Mouse (Mus musculus) forebrain, embryonic 11.5 days (tissue): ENCODE data around the gene Gzmm. TPM values are rescaled to one million over a fixed set of nuclear protein-coding genes. Genes with fewer than 3 reads are reported as not detected.

Experiments
- ATAC-seq: fragments of 200-750 bp; cut with Nextera tagmentation; replicated peaks from 2 replicates; pipeline ENCODE4 v1.8.0; 2017; ENCODE audit warnings: moderate TSS enrichment; ENCODE audit not compliant: low FRiP score
- DNase-seq: peaks from one replicate; pipeline ENCODE4 v3.0.0-alpha.2; 2017; ENCODE audit warnings: low spot score
- H3K27ac ChIP-seq: fragments of 300-500 bp; sonication (generic); 2 replicates; pipeline ENCODE4 v1.5.1; 2014; ENCODE audit warnings: low read depth, low read length
- H3K27me3 ChIP-seq: fragments of 300-500 bp; sonication (generic); 2 replicates; pipeline ENCODE4 v1.6.1; 2014; ENCODE audit warnings: mild to moderate bottlenecking, low read length, mixed read lengths; ENCODE audit not compliant: control insufficient read depth, insufficient read depth
- H3K36me3 ChIP-seq: fragments of 300-500 bp; sonication (generic); 2 replicates; pipeline ENCODE4 v1.6.1; 2014; ENCODE audit warnings: mild to moderate bottlenecking, low read length, moderate library complexity, mixed read lengths; ENCODE audit not compliant: control insufficient read depth, insufficient read depth
- H3K4me1 ChIP-seq: fragments of 300-500 bp; sonication (generic); replicated peaks from 2 replicates; pipeline ENCODE4 v1.6.1; 2014; ENCODE audit warnings: low read length, mixed read lengths; ENCODE audit not compliant: control insufficient read depth, insufficient read depth
- H3K4me2 ChIP-seq: fragments of 300-500 bp; sonication (generic); 2 replicates; pipeline ENCODE4 v1.6.1; 2014; ENCODE audit warnings: low read depth, mild to moderate bottlenecking, low read length, moderate library complexity, mixed read lengths; ENCODE audit not compliant: severe bottlenecking
- H3K4me3 ChIP-seq: fragments of 300-500 bp; sonication (generic); 2 replicates; pipeline ENCODE4 v1.5.1; 2014; ENCODE audit warnings: low read depth, low read length
- H3K9ac ChIP-seq: fragments of 300-500 bp; sonication (generic); 2 replicates; pipeline ENCODE4 v1.6.1; 2014; ENCODE audit warnings: low read length
- H3K9me3 ChIP-seq: fragments of 300-500 bp; sonication (generic); 2 replicates; pipeline ENCODE4 v1.6.1; 2016; ENCODE audit warnings: low read length, mixed read lengths; ENCODE audit not compliant: control insufficient read depth
- WGBS: fragments of 180-500 bp; shearing (Covaris S2); extraction: QIAGEN DNeasy Blood & Tissue Kit; methylation state at CpG from one replicate; pipeline ENCODE4 v1.1.7; 2014; 5-methylcytosine and 5-hydroxymethylcytosine counted together
- polyA plus RNA-seq: library from polyadenylated mRNA; unstranded; fragments of >200 nt; fragmentation: Nextera tagmentation; extraction: Ambion mirVana; gene quantifications from 2 replicates; pipeline ENCODE4 v1.2.1, GENCODE M21; 2014

The Gzmm gene
- polyA plus RNA-seq, 1 experiment from 2014 or later = 0.81 TPM

DNA sequence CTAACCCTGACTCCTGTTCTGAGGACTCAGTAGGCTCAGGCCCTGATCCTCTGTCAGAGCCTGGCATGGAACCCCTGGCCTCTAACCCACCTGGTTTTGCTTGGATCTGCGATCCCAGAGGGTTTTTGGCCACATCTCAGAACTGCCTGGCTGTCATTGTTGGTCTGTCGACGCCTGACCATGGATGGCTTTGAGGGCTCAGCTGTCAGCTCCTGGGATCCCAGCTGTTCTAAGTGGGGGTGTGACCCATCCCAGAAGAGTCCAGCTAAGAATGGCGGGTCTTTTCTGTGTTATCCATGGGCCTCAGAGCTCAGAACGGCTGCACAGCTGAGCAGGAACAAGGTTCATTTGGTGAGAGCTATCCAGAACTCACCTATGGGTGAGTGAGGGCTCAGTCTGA, 32.3 kb downstream of the Gzmm start:
- Histone ChIP-seq H3K9me3 (no peaks in the 10 kb centered on the region), H3K4me2 (no peak overlapping the region), H3K27me3 (peaks cover 28% of the 10 kb centered on the region), H3K4me3 (no peak overlapping the region), H3K4me1 (peaks cover 8% of the 10 kb centered on the region; the same call in 1 of the 2 replicates), H3K36me3 (no peaks in the 10 kb centered on the region), H3K27ac (no peak overlapping the region), H3K9ac (no peak overlapping the region)
- DNase-seq (no peak), ATAC-seq (no peak)
- WGBS = 69% methylated on average over 5 of the region's 5 CpGs

DNA sequence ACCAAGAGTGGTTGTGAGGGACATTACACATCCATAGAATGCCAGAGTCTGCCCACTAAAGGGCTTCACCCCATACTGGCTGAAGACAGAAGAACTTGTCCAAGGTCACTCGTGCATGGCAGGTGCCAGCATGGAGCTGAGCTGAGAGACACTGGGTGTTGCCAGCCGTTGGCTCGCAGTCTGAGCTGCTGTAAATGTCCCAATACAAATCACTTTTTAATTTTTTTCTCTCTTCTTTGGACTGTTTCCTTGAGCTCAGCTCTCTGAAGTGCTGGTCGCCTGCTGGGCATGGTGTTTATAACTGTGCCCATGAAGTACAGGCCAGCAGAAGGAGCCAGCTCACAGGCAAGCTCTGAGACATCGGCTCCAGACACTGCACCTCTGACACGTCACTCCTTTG, 34.2 kb downstream of the Gzmm start:
- H3K9ac ChIP-seq = no peak overlapping the region
- DNase-seq = no peak
- no peak for ATAC-seq
- H3K4me2 ChIP-seq = no peak overlapping the region
- no peaks in the 10 kb centered on the region for H3K4me1 ChIP-seq
- 69% methylated on average over 6 of the region's 6 CpGs for WGBS
- no peak overlapping the region for H3K27ac ChIP-seq
- H3K4me3 ChIP-seq = no peak overlapping the region
- H3K36me3 ChIP-seq = no peaks in the 10 kb centered on the region
- H3K27me3 ChIP-seq = peaks cover 9% of the 10 kb centered on the region
- no peaks in the 10 kb centered on the region for H3K9me3 ChIP-seq

DNA sequence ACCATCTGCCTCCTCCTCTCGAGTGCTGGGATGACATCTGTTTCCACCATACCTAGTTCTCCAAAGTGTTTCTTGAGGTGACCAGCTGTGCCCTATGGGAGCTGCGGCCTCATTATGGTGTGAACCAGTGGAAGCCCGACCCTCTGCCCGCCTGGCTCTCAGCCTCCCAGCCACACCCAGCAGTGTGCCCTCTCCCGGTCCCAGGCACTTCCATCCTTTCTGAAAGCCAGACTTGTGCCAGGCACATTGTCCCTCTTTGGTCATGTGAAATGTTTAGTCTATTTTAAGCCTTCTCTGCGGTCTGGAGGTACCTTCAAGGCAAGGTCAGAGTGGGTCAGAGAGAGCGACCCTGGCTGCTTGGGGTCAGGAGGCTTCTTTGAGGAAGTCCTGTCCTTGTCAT, 34.9 kb downstream of the Gzmm start:
- ATAC-seq (no peak), DNase-seq (no peak)
- Histone ChIP-seq H3K4me2 (no peak overlapping the region), H3K9me3 (no peaks in the 10 kb centered on the region), H3K9ac (no peak overlapping the region), H3K4me1 (no peaks in the 10 kb centered on the region), H3K27me3 (peaks cover 2% of the 10 kb centered on the region), H3K4me3 (no peak overlapping the region), H3K36me3 (no peaks in the 10 kb centered on the region), H3K27ac (no peak overlapping the region)
- 87% methylated on average over 7 of the region's 7 CpGs for WGBS

DNA sequence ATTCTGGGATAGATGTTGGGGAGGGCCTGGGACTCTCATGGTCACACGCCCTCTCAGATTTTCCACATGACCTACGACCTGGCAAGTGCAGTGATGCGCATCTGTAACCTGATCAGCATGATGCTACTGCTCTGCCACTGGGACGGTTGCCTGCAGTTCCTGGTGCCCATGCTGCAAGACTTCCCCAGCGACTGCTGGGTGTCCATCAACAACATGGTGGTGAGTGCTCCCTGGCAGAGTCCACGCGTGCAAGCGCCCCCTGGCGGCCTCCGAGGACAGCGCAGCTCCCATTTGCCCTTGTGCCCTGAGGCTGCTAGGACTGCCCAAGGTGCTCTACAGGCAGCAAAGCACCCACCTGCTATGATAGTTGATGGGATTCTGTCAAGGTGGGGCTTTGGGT, 37.3 kb downstream of the Gzmm start:
- DNase-seq = peak; percentile 74
- no peak overlapping the region for H3K27ac ChIP-seq
- 30% methylated on average over 11 of the region's 11 CpGs for WGBS
- H3K36me3 ChIP-seq = no peaks in the 10 kb centered on the region
- no peaks in the 10 kb centered on the region for H3K4me1 ChIP-seq
- H3K9me3 ChIP-seq = no peaks in the 10 kb centered on the region
- H3K27me3 ChIP-seq = no peaks in the 10 kb centered on the region
- no peak overlapping the region for H3K4me2 ChIP-seq
- no peak overlapping the region for H3K4me3 ChIP-seq
- ATAC-seq = no peak
- H3K9ac ChIP-seq = no peak overlapping the region

DNA sequence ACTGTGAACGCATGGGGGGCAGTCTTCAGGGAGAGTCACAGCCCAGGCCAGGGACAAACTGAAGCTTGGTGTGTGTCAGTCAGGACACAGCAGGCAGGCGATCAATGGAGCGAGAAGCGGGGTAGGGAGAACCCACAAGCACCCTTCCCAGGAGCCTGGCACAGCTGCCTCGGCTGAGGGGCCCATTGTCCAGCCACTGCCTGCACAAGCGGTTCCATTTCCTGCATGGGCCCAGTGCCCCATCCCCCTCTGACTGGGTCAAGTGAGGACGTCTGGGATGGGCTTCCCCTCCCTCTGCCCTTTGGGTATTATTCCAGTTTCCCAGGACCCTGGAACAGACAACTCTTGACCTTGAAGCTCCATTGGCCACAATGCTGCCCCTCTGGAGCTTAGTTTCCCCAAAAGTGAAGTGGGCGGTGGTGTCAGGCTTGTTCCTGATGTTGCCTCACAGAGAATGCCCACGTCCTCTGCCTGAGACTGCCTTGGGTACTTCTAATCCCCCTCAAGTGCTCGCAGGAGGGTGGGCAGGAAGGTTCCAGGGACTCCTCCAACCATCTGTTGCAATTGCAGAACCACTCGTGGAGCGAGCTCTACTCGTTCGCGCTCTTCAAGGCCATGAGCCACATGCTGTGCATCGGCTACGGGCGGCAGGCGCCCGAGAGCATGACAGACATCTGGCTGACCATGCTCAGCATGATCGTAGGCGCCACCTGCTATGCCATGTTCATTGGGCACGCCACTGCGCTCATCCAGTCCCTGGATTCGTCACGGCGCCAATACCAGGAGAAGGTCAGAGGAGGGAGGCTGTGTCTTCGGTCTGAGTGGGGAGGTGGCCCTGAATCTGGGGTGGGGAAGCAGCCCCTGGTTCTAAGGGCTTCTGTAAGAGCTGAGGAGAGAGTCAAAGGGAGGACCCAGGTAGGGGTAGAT, 39.8 kb downstream of the Gzmm start:
- 80% methylated on average over 28 of the region's 28 CpGs for WGBS

DNA sequence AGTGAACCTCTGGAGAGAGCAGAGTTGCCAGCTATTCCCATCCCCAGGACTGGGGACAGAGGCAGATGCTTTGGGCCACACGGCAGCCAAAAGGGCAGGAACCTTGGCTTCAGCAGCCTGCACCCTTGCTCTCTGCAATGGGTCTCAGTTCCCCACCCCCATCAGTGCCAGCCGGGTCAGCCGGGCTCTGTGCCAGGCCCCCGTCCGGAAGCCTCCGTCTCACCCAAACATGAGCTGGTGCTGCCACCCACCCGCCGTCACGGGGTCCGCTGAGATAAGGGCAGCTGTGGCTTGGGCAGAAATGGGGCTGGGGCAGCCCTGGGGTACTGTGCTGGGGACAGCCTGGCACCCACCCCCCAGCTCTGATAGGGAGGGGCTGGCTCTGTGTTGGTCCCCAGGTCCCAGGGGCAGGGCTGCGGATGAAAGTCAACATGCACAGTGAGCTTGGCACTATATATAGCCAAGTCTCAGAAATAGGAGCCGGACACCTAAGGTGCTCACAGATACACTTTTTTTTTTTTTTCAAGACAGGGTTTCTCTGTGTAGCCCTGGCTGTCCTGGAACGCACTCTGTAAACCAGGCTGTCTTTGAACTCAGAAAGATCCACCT, 40.6 kb downstream of the Gzmm start:
- Histone ChIP-seq H3K4me3 (no peak overlapping the region), H3K27me3 (no peaks in the 10 kb centered on the region), H3K9ac (no peak overlapping the region), H3K36me3 (no peaks in the 10 kb centered on the region), H3K27ac (no peak overlapping the region), H3K4me2 (no peak overlapping the region), H3K9me3 (no peaks in the 10 kb centered on the region), H3K4me1 (no peaks in the 10 kb centered on the region)
- no peak for DNase-seq
- ATAC-seq = no peak
- WGBS = 90% methylated on average over 13 of the region's 13 CpGs

More for the DNA sequence above, 39.8 kb downstream of the Gzmm start:
- no peaks in the 10 kb centered on the region for H3K4me1 ChIP-seq
- H3K27ac ChIP-seq = no peak overlapping the region
- H3K9me3 ChIP-seq = no peaks in the 10 kb centered on the region
- no peak for DNase-seq
- H3K27me3 ChIP-seq = no peaks in the 10 kb centered on the region
- H3K4me3 ChIP-seq = no peak overlapping the region
- H3K4me2 ChIP-seq = no peak overlapping the region
- H3K36me3 ChIP-seq = no peaks in the 10 kb centered on the region
- no peak overlapping the region for H3K9ac ChIP-seq
- ATAC-seq = no peak

DNA sequence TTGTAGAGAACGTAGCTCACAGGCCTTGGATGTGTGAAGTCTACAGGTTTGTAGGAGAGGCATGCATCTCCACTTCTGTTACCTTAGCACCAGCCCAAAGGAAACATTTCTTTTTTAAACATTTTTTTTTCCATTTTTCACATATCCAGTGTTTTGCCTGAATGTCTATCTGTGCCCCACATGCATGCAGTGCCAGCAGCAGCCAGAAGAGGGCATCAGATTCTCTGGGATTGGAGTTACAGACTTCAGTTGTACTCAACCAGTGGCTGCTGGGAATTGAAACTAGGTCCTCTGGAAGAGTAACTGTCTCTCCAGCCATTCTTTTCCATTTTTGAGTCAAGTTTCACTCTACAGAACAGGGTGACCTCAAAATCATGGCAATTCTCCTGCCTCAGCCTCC, 43.7 kb downstream of the Gzmm start:
- peaks cover 2% of the 10 kb centered on the region; the same call in 1 of the 2 replicates for H3K27me3 ChIP-seq
- peaks cover 7% of the 10 kb centered on the region for H3K36me3 ChIP-seq
- no peaks in the 10 kb centered on the region for H3K4me1 ChIP-seq
- DNase-seq (no peak), ATAC-seq (no peak)
- H3K4me3 ChIP-seq = no peak overlapping the region
- H3K27ac ChIP-seq = no peak overlapping the region
- no peak overlapping the region for H3K4me2 ChIP-seq
- no peaks in the 10 kb centered on the region for H3K9me3 ChIP-seq
- no peak overlapping the region for H3K9ac ChIP-seq
- 100% methylated on average over 1 of the region's 1 CpGs for WGBS

DNA sequence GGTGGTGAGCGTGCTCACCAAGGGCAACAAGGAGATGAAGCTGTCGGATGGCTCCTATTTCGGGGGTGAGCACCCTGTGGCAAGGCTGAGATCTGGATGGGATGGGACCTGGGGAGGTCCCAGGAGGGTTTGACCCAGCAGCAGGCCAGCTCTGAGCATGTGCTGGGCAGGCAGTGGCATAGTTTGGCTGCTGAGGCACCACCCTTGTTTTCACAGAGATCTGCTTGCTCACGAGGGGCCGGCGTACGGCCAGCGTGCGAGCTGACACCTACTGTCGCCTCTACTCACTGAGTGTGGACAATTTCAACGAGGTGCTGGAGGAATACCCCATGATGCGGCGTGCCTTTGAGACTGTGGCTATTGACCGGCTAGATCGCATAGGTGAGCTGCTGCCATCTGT, 45.0 kb downstream of the Gzmm start:
- no peaks in the 10 kb centered on the region for H3K4me1 ChIP-seq
- no peak overlapping the region for H3K4me2 ChIP-seq
- H3K4me3 ChIP-seq = no peak overlapping the region
- H3K27me3 ChIP-seq = peaks cover 2% of the 10 kb centered on the region; the same call in 1 of the 2 replicates
- ATAC-seq (no peak), DNase-seq (no peak)
- no peak overlapping the region for H3K9ac ChIP-seq
- no peak overlapping the region for H3K27ac ChIP-seq
- WGBS = 96% methylated on average over 15 of the region's 15 CpGs
- peaks cover 19% of the 10 kb centered on the region for H3K36me3 ChIP-seq
- peaks cover 2% of the 10 kb centered on the region; the same call in 1 of the 2 replicates for H3K9me3 ChIP-seq
